Mouse (Mus musculus) testis, adult 2 months (tissue): ENCODE results near the gene Tbc1d16. TPM values are rescaled to one million over a fixed set of nuclear protein-coding genes. Genes with fewer than 3 reads are reported as not detected.
"Not testable (repeated sequence)": the region's sequence is repeated elsewhere in the genome, so short reads cannot be mapped to it uniquely, and the experiment has no call there.

Experiments
- H3K27ac ChIP-seq: fragments of 200-500 bp; 2 replicates; pipeline ENCODE4 v1.5.1; 2012; ENCODE audit warnings: low read depth, low read length; ENCODE audit not compliant: control insufficient read depth, insufficient read depth
- H3K27me3 ChIP-seq: fragments of 200-500 bp; 2 replicates; pipeline ENCODE4 v1.6.1; 2012; ENCODE audit warnings: mild to moderate bottlenecking, low read length, moderate library complexity; ENCODE audit not compliant: control insufficient read depth, insufficient read depth
- H3K36me3 ChIP-seq: fragments of 200-500 bp; 2 replicates; pipeline ENCODE4 v1.6.1; 2012; ENCODE audit warnings: mild to moderate bottlenecking, low read length; ENCODE audit not compliant: control insufficient read depth, insufficient read depth
- H3K4me1 ChIP-seq: fragments of 200-500 bp; 2 replicates; pipeline ENCODE4 v1.6.1; 2012; ENCODE audit warnings: low read length; ENCODE audit not compliant: control insufficient read depth, insufficient read depth
- H3K4me3 ChIP-seq: fragments of 200-500 bp; 2 replicates; pipeline ENCODE4 v1.5.1; 2012; ENCODE audit warnings: low read depth, mild to moderate bottlenecking, low read length, moderate library complexity, mixed read lengths; ENCODE audit not compliant: control insufficient read depth
- CTCF ChIP-seq: fragments of 200-500 bp; IDR thresholded peaks from 2 replicates; pipeline ENCODE4 v1.5.1; 2012; ENCODE audit warnings: low read depth, mild to moderate bottlenecking, inconsistent platforms, low read length, moderate library complexity; ENCODE audit not compliant: control insufficient read depth, insufficient read depth, insufficient replicate concordance
- POLR2A ChIP-seq: fragments of 200-500 bp; IDR thresholded peaks from 2 replicates; pipeline ENCODE4 v1.6.1; 2012; ENCODE audit warnings: low read depth, mild to moderate bottlenecking, inconsistent platforms, low read length, moderate library complexity; ENCODE audit not compliant: control insufficient read depth
- polyA plus RNA-seq: library from polyadenylated mRNA; depleted of rRNA; stranded (reverse); fragments of >200 nt; gene quantifications from 2 replicates; pipeline ENCODE4 v1.2.3, GENCODE M21; 2012; rRNA removed

Gene Tbc1d16
- polyA plus RNA-seq = 1.1 and 1.2 TPM in 2 replicates

- peak within 1 kb of the TSS; percentile 89 for H3K4me3 ChIP-seq
- no peaks in the 10 kb centered on the region for H3K36me3 ChIP-seq
- peaks cover 13% of the 10 kb centered on the region for H3K4me1 ChIP-seq
- H3K27me3 ChIP-seq = no peaks in the 10 kb centered on the region
- TF ChIP-seq CTCF (no peak), POLR2A (0 out of 2 replicates have a peak, but pooled peaks have one; percentile 35)
- peak within 1 kb of the TSS; percentile 56; the same call in 1 of the 2 replicates for H3K27ac ChIP-seq
Observed at GRCm38 (mm10) chr11:119228091-119228781, at the start of gene Tbc1d16, which contains the start of gene Ccdc40. Gene Tbc1d16 (minus strand): TSS chr11:119228499. Gene Ccdc40 (plus strand): TSS chr11:119228572.

DNA sequence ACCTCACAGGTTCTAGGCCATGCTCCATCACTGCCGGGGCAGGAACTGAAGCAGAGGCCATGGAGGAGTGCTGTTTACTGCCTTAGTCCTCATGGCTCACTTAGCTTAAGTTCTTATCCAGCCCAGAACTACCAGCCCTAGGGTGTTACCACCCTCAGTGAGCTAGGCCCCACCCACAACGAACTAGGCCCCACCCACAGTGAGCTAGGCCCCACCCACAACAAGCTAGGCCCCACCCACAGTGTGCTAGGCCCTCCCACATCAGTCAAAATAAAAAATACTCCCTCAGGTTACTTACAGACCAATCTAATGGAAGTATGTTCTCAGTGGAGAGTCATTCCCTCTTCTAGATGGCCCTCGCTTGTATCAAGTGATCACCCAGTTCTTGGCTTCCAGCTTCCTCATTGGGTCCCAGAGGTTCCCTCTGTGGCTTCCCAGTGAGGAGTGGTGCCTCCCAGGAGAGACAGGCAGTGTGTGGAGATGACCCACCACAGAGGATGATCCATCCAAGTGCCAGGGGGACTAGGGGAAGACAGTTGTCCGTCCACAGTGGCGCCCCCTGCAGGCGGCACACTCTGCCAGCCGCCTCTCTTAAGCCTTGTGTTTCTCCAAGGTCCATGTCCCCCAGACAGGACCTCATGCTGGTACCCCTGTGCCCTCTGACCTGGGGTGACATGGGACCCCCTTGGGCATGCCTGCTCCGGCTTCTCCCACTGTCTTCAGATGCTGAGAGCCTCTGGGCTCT lies 45.1 kb upstream of the Tbc1d16 start:
- no peak overlapping the region for H3K27ac ChIP-seq
- no peak overlapping the region for H3K4me3 ChIP-seq
- TF ChIP-seq POLR2A (no peak), CTCF (peak; percentile 69)
- H3K27me3 ChIP-seq = no peaks in the 10 kb centered on the region
- peaks cover 3% of the 10 kb centered on the region for H3K4me1 ChIP-seq
- H3K36me3 ChIP-seq = no peaks in the 10 kb centered on the region

DNA sequence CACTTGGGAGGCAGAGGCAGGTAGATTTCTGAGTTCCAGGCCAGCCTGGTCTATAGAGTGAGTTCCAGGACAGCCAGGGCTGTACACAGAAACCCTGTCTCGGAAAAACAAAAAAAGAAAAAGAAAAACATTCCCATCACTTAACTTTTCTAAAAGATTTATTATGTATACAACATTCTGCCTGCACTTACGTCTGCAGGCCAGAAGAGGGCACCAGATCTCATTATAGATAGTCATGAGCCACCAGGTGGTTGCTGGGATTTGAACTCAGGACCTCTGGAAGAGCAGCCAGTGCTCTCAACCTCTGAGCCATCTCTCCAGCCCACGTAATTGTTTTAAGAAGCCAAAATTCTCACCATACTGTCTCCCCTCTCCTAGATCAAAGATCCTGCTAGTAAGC lies 44.2 kb upstream of the Tbc1d16 start:
- not testable (repeated sequence) for H3K36me3 ChIP-seq, H3K27me3 ChIP-seq, H3K27ac ChIP-seq, H3K4me3 ChIP-seq
- peaks cover 11% of the 10 kb centered on the region for H3K4me1 ChIP-seq

DNA sequence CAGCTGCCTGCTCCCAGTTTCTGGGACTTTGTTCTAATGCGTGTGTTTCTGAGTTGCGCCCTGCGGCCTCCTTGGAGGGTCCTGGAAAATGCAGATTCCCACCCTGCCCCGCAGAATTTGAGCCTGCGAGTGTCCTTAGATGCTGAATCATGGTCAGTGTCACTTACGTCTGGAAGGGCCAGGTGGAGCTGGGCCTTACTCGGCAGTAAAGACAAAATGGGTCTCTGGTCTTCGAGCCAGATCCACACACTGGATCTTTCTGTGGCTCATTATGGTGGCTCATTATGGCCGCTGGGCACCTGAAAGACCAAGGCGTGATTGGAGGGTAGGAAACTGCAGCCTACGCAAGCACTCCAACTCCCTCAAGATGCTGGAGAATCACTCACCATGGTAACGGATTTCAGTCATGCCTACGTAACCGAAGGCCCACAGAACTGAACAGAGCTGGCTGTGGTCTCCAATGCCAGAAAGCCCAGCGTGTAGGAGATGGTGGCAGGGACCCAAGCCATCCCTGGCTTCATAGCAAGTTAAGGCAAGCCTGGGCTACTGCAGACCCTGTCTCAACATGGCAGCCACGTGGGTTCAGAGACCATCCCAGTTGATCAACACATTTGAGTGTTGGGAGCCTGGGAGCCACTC lies 40.4 kb upstream of the Tbc1d16 start:
- Histone ChIP-seq H3K4me1 (peaks cover 17% of the 10 kb centered on the region), H3K27me3 (no peaks in the 10 kb centered on the region), H3K4me3 (peak overlapping the region; percentile 86), H3K27ac (no peak overlapping the region), H3K36me3 (no peaks in the 10 kb centered on the region)
- TF ChIP-seq CTCF (no peak), POLR2A (no peak)

DNA sequence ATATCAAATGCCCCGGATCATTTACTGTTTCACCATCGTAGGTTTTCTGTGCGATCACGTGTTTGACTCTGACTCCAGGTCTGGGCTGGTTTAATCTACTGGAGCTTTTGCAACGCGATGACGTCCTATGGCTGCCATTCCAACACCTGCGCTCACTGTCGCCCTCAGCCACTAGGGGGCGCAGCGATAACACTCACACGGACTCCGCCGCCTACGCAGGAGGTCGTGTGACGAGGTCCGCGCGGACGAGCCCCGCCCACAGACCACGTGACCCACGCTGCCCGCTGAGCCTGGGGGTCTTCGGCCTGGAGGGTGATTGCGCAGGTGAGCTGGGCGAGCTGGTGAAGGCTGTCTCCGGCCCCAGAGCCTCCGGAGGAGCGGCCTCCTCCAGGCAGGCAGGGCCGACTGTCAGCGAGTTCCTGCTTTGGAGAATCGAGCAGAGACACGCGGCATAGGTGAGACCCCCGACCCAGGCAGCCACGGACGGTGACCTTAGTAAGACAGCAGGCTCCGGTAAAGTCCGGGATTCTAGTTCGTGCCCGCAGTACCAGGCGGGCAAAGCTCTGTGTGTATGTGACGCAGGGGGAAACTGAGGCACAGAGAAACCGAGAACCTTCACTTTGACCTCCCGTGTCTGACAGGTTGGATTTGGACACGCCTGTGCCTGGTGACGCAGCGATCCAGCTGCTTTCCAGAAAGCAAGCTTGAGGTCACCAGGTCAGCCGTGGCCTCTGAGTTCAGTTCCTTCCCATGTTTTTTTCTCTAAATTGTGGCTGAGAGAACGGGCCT lies 39.7 kb upstream of the Tbc1d16 start, which contains the start of gene Gaa:
Gaa (plus strand) TSS at position 120 of the 789 bp plus-strand sequence.
- Histone ChIP-seq H3K36me3 (no peaks in the 10 kb centered on the region), H3K27me3 (no peaks in the 10 kb centered on the region), H3K27ac (peak within 1 kb of the TSS; percentile 67), H3K4me3 (peak within 1 kb of the TSS; percentile 86), H3K4me1 (peaks cover 17% of the 10 kb centered on the region)
- TF ChIP-seq POLR2A (no peak; the same call in 1 of the 2 replicates), CTCF (peak; percentile 100)

DNA sequence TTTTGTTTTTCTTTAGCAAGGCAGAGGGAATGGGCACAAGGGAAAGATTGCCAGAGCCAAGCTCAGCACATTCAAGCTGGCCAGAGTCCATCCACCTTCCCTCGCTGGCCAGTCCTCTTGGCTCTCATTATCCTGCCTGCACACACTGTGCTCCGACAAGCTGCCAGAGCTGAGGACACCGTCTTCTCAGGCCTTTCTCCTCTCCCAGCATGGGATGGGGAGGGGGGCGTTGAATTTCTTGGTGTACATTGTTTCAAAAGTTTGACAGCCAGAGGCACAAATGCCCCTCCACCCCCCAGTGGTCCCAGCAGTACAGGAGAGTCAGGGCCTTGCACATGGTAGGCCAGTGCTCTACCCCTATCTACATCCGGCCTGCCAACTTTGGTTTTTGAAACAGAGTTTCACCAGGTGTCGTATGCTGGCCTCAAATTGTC lies 39.0 kb upstream of the Tbc1d16 start:
- peak overlapping the region; percentile 86 for H3K4me3 ChIP-seq
- H3K4me1 ChIP-seq = peaks cover 17% of the 10 kb centered on the region
- TF ChIP-seq POLR2A (0 out of 2 replicates have a peak, but pooled peaks have one; percentile 27), CTCF (no peak)
- H3K27ac ChIP-seq = peak overlapping the region; percentile 67
- no peaks in the 10 kb centered on the region for H3K27me3 ChIP-seq
- H3K36me3 ChIP-seq = no peaks in the 10 kb centered on the region

DNA sequence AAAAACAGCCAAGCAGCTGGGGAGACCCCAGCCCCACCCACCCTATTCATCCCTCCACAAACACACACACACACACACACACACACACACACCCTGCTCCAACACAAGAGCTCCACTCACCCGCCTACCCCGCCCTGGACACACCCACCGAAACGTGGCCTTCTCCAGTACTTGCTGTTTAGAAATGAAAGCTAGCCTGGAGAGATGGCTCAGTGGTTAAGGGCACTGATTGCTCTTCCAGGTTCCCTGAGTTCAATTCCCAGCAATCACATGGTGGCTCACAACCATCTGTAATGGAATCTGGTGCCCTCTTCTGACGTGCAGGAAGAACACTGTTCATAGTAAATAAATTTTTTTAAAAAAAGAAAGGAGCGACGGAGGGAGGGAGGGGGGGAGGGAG lies 37.5 kb upstream of the Tbc1d16 start:
- H3K36me3 ChIP-seq = no peaks in the 10 kb centered on the region
- H3K27ac ChIP-seq = no peak overlapping the region
- TF ChIP-seq CTCF (no peak), POLR2A (no peak)
- peaks cover 17% of the 10 kb centered on the region for H3K4me1 ChIP-seq
- no peaks in the 10 kb centered on the region for H3K27me3 ChIP-seq
- H3K4me3 ChIP-seq = no peak overlapping the region
